Mouse (Mus musculus) CH12.LX (cell line): ENCODE measurements at regions not wholly inside any gene's neighbourhood (a gene's known extent, or its start where the extent isn't known, plus 50 kb on each side); places are given as distances from the start of the nearest gene placed in this dataset.
"Not testable (repeated sequence)": the region's sequence is repeated elsewhere in the genome, so short reads cannot be mapped to it uniquely, and the experiment has no call there.

Experiments
- DNase-seq: peaks from one replicate; pipeline ENCODE4 v3.0.0-alpha.2; 2013; ENCODE audit errors: extremely low read depth
- H3K27ac ChIP-seq: 2 replicates; pipeline ENCODE4 v1.5.1; 2012; ENCODE audit warnings: low read depth, mild to moderate bottlenecking, control low read depth, moderate library complexity; ENCODE audit not compliant: insufficient read depth
- H3K27me3 ChIP-seq: replicated peaks from 2 replicates; pipeline ENCODE3; 2012; ENCODE audit warnings: inconsistent platforms
- H3K36me3 ChIP-seq, 2 experiments: replicated peaks in 1 of 2; 2 replicates each; pipeline versions ENCODE3 to v1.6.1; 2012; ENCODE audit warnings: inconsistent platforms in 1 of 2, low read length in 1 of 2, mild to moderate bottlenecking in 1 of 2, mixed read lengths in 1 of 2, moderate library complexity in 1 of 2; ENCODE audit not compliant: control insufficient read depth in 1 of 2, insufficient read depth in 1 of 2
- H3K4me1 ChIP-seq, 2 experiments: 2 replicates each; pipeline ENCODE4 v1.6.1; 2012; ENCODE audit warnings: inconsistent platforms in 1 of 2, moderate library complexity in 1 of 2; ENCODE audit not compliant: insufficient read depth in 2 of 2, control insufficient read depth in 1 of 2
- H3K4me2 ChIP-seq: 2 replicates; pipeline ENCODE4 v1.6.1; 2012; ENCODE audit warnings: low read depth, mild to moderate bottlenecking, control low read depth; ENCODE audit not compliant: poor library complexity, insufficient read depth, severe bottlenecking
- H3K4me3 ChIP-seq, 3 experiments: fragments of 150-350 bp in 1 of 3; sonication (generic) in 1 of 3; replicated peaks in 1 of 3; 2 replicates each; pipeline versions ENCODE3 to v1.5.1; 2011 to 2012; ENCODE audit warnings: low read depth in 2 of 3, low read length in 2 of 3, mild to moderate bottlenecking in 2 of 3, moderate library complexity in 2 of 3, control low read depth in 1 of 3, improper control_type of control experiment in 1 of 3, inconsistent platforms in 1 of 3, mixed read lengths in 1 of 3; ENCODE audit not compliant: poor library complexity in 1 of 3
- H3K79me2 ChIP-seq: replicated peaks from 2 replicates; pipeline ENCODE4 v1.6.1; 2012; ENCODE audit warnings: mild to moderate bottlenecking, moderate library complexity; ENCODE audit not compliant: control insufficient read depth, poor library complexity, insufficient read depth, severe bottlenecking; ENCODE audit errors: extremely low read depth
- H3K9ac ChIP-seq: 2 replicates; pipeline ENCODE4 v1.6.1; 2012; ENCODE audit warnings: low read depth, mild to moderate bottlenecking, control low read depth, moderate library complexity; ENCODE audit not compliant: insufficient read depth
- H3K9me3 ChIP-seq: replicated peaks from 2 replicates; pipeline ENCODE3; 2012; ENCODE audit warnings: low read length, inconsistent platforms, mixed read lengths
- CHD2 ChIP-seq: IDR thresholded peaks from 2 replicates; pipeline ENCODE4 v1.6.1; 2011; ENCODE audit warnings: low read length, improper control_type of control experiment
- CTCF ChIP-seq, 2 experiments: IDR thresholded peaks in 1 of 2; conservative IDR thresholded peaks in 1 of 2; 2 replicates each; pipeline ENCODE4 v1.5.1; 2011 to 2012; ENCODE audit warnings: low read depth in 2 of 2, low read length in 2 of 2, improper control_type of control experiment in 1 of 2, inconsistent platforms in 1 of 2, mild to moderate bottlenecking in 1 of 2, moderate library complexity in 1 of 2
- E2F4 ChIP-seq: IDR thresholded peaks from 2 replicates; pipeline ENCODE4 v1.6.1; 2011; ENCODE audit warnings: low read depth, low read length, improper control_type of control experiment; ENCODE audit not compliant: insufficient replicate concordance
- IRF4 ChIP-seq: IDR thresholded peaks from 2 replicates; pipeline ENCODE4 v1.6.1; 2014; ENCODE audit warnings: low read depth, mild to moderate bottlenecking, inconsistent platforms, low read length, improper control_type of control experiment
- JUND ChIP-seq: conservative IDR thresholded peaks from 2 replicates; pipeline ENCODE4 v1.6.1; 2011; ENCODE audit warnings: low read depth, low read length, improper control_type of control experiment
- KAT2A ChIP-seq: IDR thresholded peaks from 2 replicates; pipeline ENCODE4 v1.6.1; 2012; ENCODE audit warnings: low read length, improper control_type of control experiment, inconsistent platforms; ENCODE audit not compliant: insufficient replicate concordance
- MAFK ChIP-seq: IDR thresholded peaks from 2 replicates; pipeline ENCODE4 v1.6.1; 2011; ENCODE audit warnings: low read length, improper control_type of control experiment; ENCODE audit not compliant: insufficient replicate concordance
- MAX ChIP-seq: IDR thresholded peaks from 2 replicates; pipeline ENCODE4 v1.6.1; 2011; ENCODE audit warnings: low read length, improper control_type of control experiment
- MEF2A ChIP-seq: IDR thresholded peaks from 2 replicates; pipeline ENCODE4 v1.6.1; 2014; ENCODE audit warnings: low read depth, mild to moderate bottlenecking, inconsistent platforms, low read length, improper control_type of control experiment, borderline replicate concordance
- NELFE ChIP-seq: IDR thresholded peaks from 2 replicates; pipeline ENCODE4 v1.6.1; 2011; ENCODE audit warnings: low read depth, low read length, improper control_type of control experiment
- NRF1 ChIP-seq: IDR thresholded peaks from 2 replicates; pipeline ENCODE4 v1.6.1; 2014; ENCODE audit warnings: low read depth, mild to moderate bottlenecking, inconsistent platforms, low read length, improper control_type of control experiment, moderate library complexity
- POLR2A ChIP-seq: IDR thresholded peaks from 2 replicates; pipeline ENCODE4 v1.6.1; 2011; ENCODE audit warnings: low read depth, mild to moderate bottlenecking, improper control_type of control experiment, low read length
- RAD21 ChIP-seq: IDR thresholded peaks from 2 replicates; pipeline ENCODE4 v1.6.1; 2011; ENCODE audit warnings: low read depth, mild to moderate bottlenecking, low read length, improper control_type of control experiment, moderate library complexity
- SIN3A ChIP-seq: IDR thresholded peaks from 2 replicates; pipeline ENCODE4 v1.6.1; 2012; ENCODE audit warnings: low read length, improper control_type of control experiment, inconsistent platforms
- TBP ChIP-seq: conservative IDR thresholded peaks from 2 replicates; pipeline ENCODE4 v1.6.1; 2011; ENCODE audit warnings: low read depth, low read length, improper control_type of control experiment
- TCF12 ChIP-seq: IDR thresholded peaks from 2 replicates; pipeline ENCODE4 v1.6.1; 2014; ENCODE audit warnings: low read depth, mild to moderate bottlenecking, inconsistent platforms, low read length, improper control_type of control experiment
- USF1 ChIP-seq: IDR thresholded peaks from 2 replicates; pipeline ENCODE4 v1.6.1; 2014; ENCODE audit warnings: low read depth, mild to moderate bottlenecking, inconsistent platforms, low read length, improper control_type of control experiment
- ZKSCAN1 ChIP-seq: IDR thresholded peaks from 2 replicates; pipeline ENCODE4 v1.6.1; 2012; ENCODE audit warnings: low read depth, inconsistent platforms, low read length, improper control_type of control experiment, borderline replicate concordance
- ZNF384 ChIP-seq: IDR thresholded peaks from 2 replicates; pipeline ENCODE4 v1.6.1; 2012; ENCODE audit warnings: low read depth, low read length, improper control_type of control experiment, inconsistent platforms
- dilution Hi-C: fragments of 300-500 bp; cut with MboI; formaldehyde crosslinking; loops from 2 replicates; pipeline ENCODE4 v1.14.3; 2020; ENCODE audit warnings: low sequenced_read_pairs; ENCODE audit not compliant: extremely low pct_unique_long_range_greater_than_20kb, extremely low pct_ligation_motif_present
- in situ Hi-C: fragments of 300-500 bp; cut with MboI; formaldehyde crosslinking; loops from 3 replicates; pipeline ENCODE4 v1.14.3; 2019; ENCODE audit warnings: low sequenced_read_pairs, low pct_ligation_motif_present, low pct_unique_long_range_greater_than_20kb, mixed read lengths

GRCm38 (mm10) chr13:89375526-89376474 lies 163.8 kb upstream of the Hapln1 start:
- Histone ChIP-seq H3K4me1 (no peaks in the 10 kb centered on the region), H3K9me3 (no peaks in the 10 kb centered on the region), H3K4me3 (no peak overlapping the region), H3K9ac (no peak overlapping the region), H3K27me3 (no peaks in the 10 kb centered on the region), H3K4me2 (no peak overlapping the region), H3K27ac (no peak overlapping the region), H3K36me3 (no peaks in the 10 kb centered on the region), H3K79me2 (no peaks in the 10 kb centered on the region)
- in situ Hi-C loops (no loop called here), dilution Hi-C loops (no loop called here)
- DNase-seq = no peak
- TF ChIP-seq TBP (no peak), E2F4 (no peak), POLR2A (no peak), MEF2A (no peak), CTCF (conservative IDR thresholded peaks at IDR 0.05 in 1 of 2, IDR thresholded peaks at IDR 0.05 in 1 of 2; ENCODE audit: low read depth in 2 of 2, low read length in 2 of 2) (no peak), NRF1 (no peak), ZNF384 (no peak), USF1 (no peak), CHD2 (no peak)

GRCm38 (mm10) chr13:89378365-89378764 lies 161.2 kb upstream of the Hapln1 start:
- dilution Hi-C loops = no loop called here
- in situ Hi-C loops = no loop called here
- H3K9ac ChIP-seq = no peak overlapping the region
- TF ChIP-seq KAT2A (no peak), MAX (no peak), ZKSCAN1 (no peak), RAD21 (no peak), ZNF384 (no peak), POLR2A (no peak), IRF4 (no peak), NELFE (no peak), JUND (no peak), SIN3A (no peak), TCF12 (no peak), TBP (no peak), MAFK (no peak), USF1 (no peak), NRF1 (no peak), MEF2A (no peak)
- TF ChIP-seq, all 38 proteins: peak for 0
- Histone ChIP-seq H3K36me3 (no peaks in the 10 kb centered on the region), H3K4me1 (no peaks in the 10 kb centered on the region), H3K4me2 (no peak overlapping the region), H3K27me3 (no peaks in the 10 kb centered on the region), H3K9me3 (no peaks in the 10 kb centered on the region), H3K27ac (no peak overlapping the region), H3K4me3 (no peak overlapping the region), H3K79me2 (no peaks in the 10 kb centered on the region)
- no peak for DNase-seq

GRCm38 (mm10) chr13:89383619-89384190 lies 155.9 kb upstream of the Hapln1 start:
- H3K27ac ChIP-seq, H3K36me3 ChIP-seq, dilution Hi-C loops, H3K4me2 ChIP-seq, H3K27me3 ChIP-seq, H3K4me1 ChIP-seq, H3K4me3 ChIP-seq, DNase-seq, H3K79me2 ChIP-seq, H3K9ac ChIP-seq, in situ Hi-C loops, H3K9me3 ChIP-seq: not testable (repeated sequence)
